Mouse (Mus musculus): ENCODE results near the gene Muc16. TPM values are rescaled to one million over a fixed set of nuclear protein-coding genes. Genes with fewer than 3 reads are reported as not detected.

Muc16 gene
- not detected in 2 replicates for polyA plus RNA-seq (2012; ENCODE audit: insufficient read depth, low replicate concordance)

- no peaks in the 10 kb centered on the region for H3K9me3 ChIP-seq
These were observed at the start of gene Muc16 for GRCm38 (mm10) chr9:18674480-18675154. TSS of gene Muc16 (minus strand) at chr9:18674530.

GRCm38 (mm10) chr9:18722712-18723099 lies 48.4 kb upstream of the Muc16 start:
- Histone ChIP-seq H3K4me1 (no peaks in the 10 kb centered on the region), H3K27me3 (replicated peaks) (no peaks in the 10 kb centered on the region), H3K36me3 (replicated peaks; ENCODE audit: low read length) (no peaks in the 10 kb centered on the region), H3K9me3 (no peaks in the 10 kb centered on the region), H3K4me3 (replicated peaks) (no peak overlapping the region)
- TF ChIP-seq GATA1 (IDR thresholded peaks at IDR 0.05; ENCODE audit: borderline replicate concordance, low read length) (no peak), FLI1 (IDR thresholded peaks at IDR 0.05; ENCODE audit: low read length) (no peak)

More at GRCm38 (mm10) chr9:18674480-18675154, at the start of gene Muc16:
- H3K4me3 ChIP-seq (replicated peaks) = no peak within 1 kb of the TSS
- no peaks in the 10 kb centered on the region for H3K4me1 ChIP-seq
- no peaks in the 10 kb centered on the region for H3K27me3 ChIP-seq (replicated peaks)
- no peak for TF ChIP-seq GATA1 (IDR thresholded peaks at IDR 0.05; ENCODE audit: borderline replicate concordance, low read length)
- no peak for TF ChIP-seq FLI1 (IDR thresholded peaks at IDR 0.05; ENCODE audit: low read length)
- no peaks in the 10 kb centered on the region for H3K36me3 ChIP-seq (replicated peaks; ENCODE audit: low read length)

GRCm38 (mm10) chr9:18721931-18722711 lies 47.8 kb upstream of the Muc16 start:
- H3K4me3 ChIP-seq (replicated peaks) = no peak overlapping the region
- H3K9me3 ChIP-seq = no peaks in the 10 kb centered on the region
- no peak for TF ChIP-seq FLI1 (IDR thresholded peaks at IDR 0.05; ENCODE audit: low read length)
- TF ChIP-seq GATA1 (IDR thresholded peaks at IDR 0.05; ENCODE audit: borderline replicate concordance, low read length) = no peak
- H3K4me1 ChIP-seq = no peaks in the 10 kb centered on the region
- H3K27me3 ChIP-seq (replicated peaks) = no peaks in the 10 kb centered on the region
- no peaks in the 10 kb centered on the region for H3K36me3 ChIP-seq (replicated peaks; ENCODE audit: low read length)

GRCm38 (mm10) chr9:18721011-18721410 lies 46.7 kb upstream of the Muc16 start:
- H3K36me3 ChIP-seq (replicated peaks; ENCODE audit: low read length) = no peaks in the 10 kb centered on the region

GRCm38 (mm10) chr9:18705628-18706027 lies 31.3 kb upstream of the Muc16 start:
- H3K4me3 ChIP-seq (replicated peaks) = no peak overlapping the region
- no peaks in the 10 kb centered on the region for H3K4me1 ChIP-seq
- no peaks in the 10 kb centered on the region for H3K36me3 ChIP-seq (replicated peaks; ENCODE audit: low read length)
- no peak for TF ChIP-seq FLI1 (IDR thresholded peaks at IDR 0.05; ENCODE audit: low read length)
- TF ChIP-seq GATA1 (IDR thresholded peaks at IDR 0.05; ENCODE audit: borderline replicate concordance, low read length) = no peak
- no peaks in the 10 kb centered on the region for H3K27me3 ChIP-seq (replicated peaks)
- H3K9me3 ChIP-seq = no peaks in the 10 kb centered on the region

More at GRCm38 (mm10) chr9:18721011-18721410, 46.7 kb upstream of the Muc16 start:
- H3K9me3 ChIP-seq = no peaks in the 10 kb centered on the region
- no peak overlapping the region for H3K4me3 ChIP-seq (replicated peaks)
- H3K27me3 ChIP-seq (replicated peaks) = no peaks in the 10 kb centered on the region
- no peaks in the 10 kb centered on the region for H3K4me1 ChIP-seq
- no peak for TF ChIP-seq GATA1 (IDR thresholded peaks at IDR 0.05; ENCODE audit: borderline replicate concordance, low read length)
- no peak for TF ChIP-seq FLI1 (IDR thresholded peaks at IDR 0.05; ENCODE audit: low read length)

- Histone ChIP-seq H3K27me3 (replicated peaks) (no peaks in the 10 kb centered on the region), H3K36me3 (replicated peaks; ENCODE audit: low read length) (no peaks in the 10 kb centered on the region), H3K9me3 (no peaks in the 10 kb centered on the region), H3K4me3 (replicated peaks) (no peak overlapping the region), H3K4me1 (no peaks in the 10 kb centered on the region)
- TF ChIP-seq GATA1 (IDR thresholded peaks at IDR 0.05; ENCODE audit: borderline replicate concordance, low read length) (no peak), FLI1 (IDR thresholded peaks at IDR 0.05; ENCODE audit: low read length) (no peak)
These were observed 76.0 kb downstream of the Muc16 start for GRCm38 (mm10) chr9:18598366-18598765.

- H3K4me1 ChIP-seq = no peaks in the 10 kb centered on the region
- H3K36me3 ChIP-seq (replicated peaks; ENCODE audit: low read length) = no peaks in the 10 kb centered on the region
- H3K4me3 ChIP-seq (replicated peaks) = no peak overlapping the region
- H3K9me3 ChIP-seq = no peaks in the 10 kb centered on the region
- H3K27me3 ChIP-seq (replicated peaks) = no peaks in the 10 kb centered on the region
- TF ChIP-seq GATA1 (IDR thresholded peaks at IDR 0.05; ENCODE audit: borderline replicate concordance, low read length) (no peak), FLI1 (IDR thresholded peaks at IDR 0.05; ENCODE audit: low read length) (no peak)
These were observed 166.2 kb downstream of the Muc16 start for GRCm38 (mm10) chr9:18508098-18508497.

- Histone ChIP-seq H3K9me3 (no peaks in the 10 kb centered on the region), H3K27me3 (replicated peaks) (no peaks in the 10 kb centered on the region), H3K4me3 (replicated peaks) (no peak within 1 kb of the TSS), H3K36me3 (replicated peaks; ENCODE audit: low read length) (no peaks in the 10 kb centered on the region), H3K4me1 (peaks cover 7% of the 10 kb centered on the region)
- TF ChIP-seq FLI1 (IDR thresholded peaks at IDR 0.05; ENCODE audit: low read length) = no peak
- TF ChIP-seq GATA1 (IDR thresholded peaks at IDR 0.05; ENCODE audit: borderline replicate concordance, low read length) = no peak
These were observed 196.2 kb downstream of the Muc16 start, which contains the start of the genes Zfp558 and Mbd3l1 for GRCm38 (mm10) chr9:18478168-18478567. TSS of gene Zfp558 (minus strand) at chr9:18478268. TSS of gene Mbd3l1 (plus strand) at chr9:18478359.

- Histone ChIP-seq H3K9me3 (no peaks in the 10 kb centered on the region), H3K4me1 (peaks cover 12% of the 10 kb centered on the region), H3K36me3 (replicated peaks; ENCODE audit: low read length) (no peaks in the 10 kb centered on the region), H3K4me3 (replicated peaks) (peak overlapping the region; percentile 92), H3K27me3 (replicated peaks) (no peaks in the 10 kb centered on the region)
- TF ChIP-seq GATA1 (IDR thresholded peaks at IDR 0.05; ENCODE audit: borderline replicate concordance, low read length) = no peak
- no peak for TF ChIP-seq FLI1 (IDR thresholded peaks at IDR 0.05; ENCODE audit: low read length)
These were observed 200.8 kb downstream of the Muc16 start for GRCm38 (mm10) chr9:18473324-18474128.

All from megakaryocyte, embryonic 14.5 days (primary cell).